Mouse (Mus musculus) embryonic facial prominence, embryonic 11.5 days (tissue): ENCODE measurements around the gene Hsd17b14. TPM values are rescaled to one million over a fixed set of nuclear protein-coding genes. Genes with fewer than 3 reads are reported as not detected.

Experiments used
- ATAC-seq: fragments of 200-750 bp; cut with Nextera tagmentation; replicated peaks from 2 replicates; pipeline ENCODE4 v1.8.0; 2017; ENCODE audit warnings: low read depth; ENCODE audit not compliant: insufficient number of reproducible peaks, low FRiP score, low TSS enrichment
- DNase-seq: peaks from one replicate; pipeline ENCODE4 v3.0.0-alpha.2; 2015; ENCODE audit warnings: low spot score
- H3K27ac ChIP-seq: fragments of 300-500 bp; sonication (generic); replicated peaks from 2 replicates; pipeline ENCODE4 v1.5.1; 2014; ENCODE audit warnings: mild to moderate bottlenecking, low read depth, low read length, control low read depth
- H3K27me3 ChIP-seq: fragments of 300-500 bp; sonication (generic); 2 replicates; pipeline ENCODE4 v1.6.1; 2014; ENCODE audit warnings: mild to moderate bottlenecking, low read length, moderate library complexity, mixed read lengths; ENCODE audit not compliant: control insufficient read depth, insufficient read depth
- H3K36me3 ChIP-seq: fragments of 300-500 bp; sonication (generic); replicated peaks from 2 replicates; pipeline ENCODE4 v1.6.1; 2014; ENCODE audit warnings: low read depth, mild to moderate bottlenecking, low read length, moderate library complexity, mixed read lengths; ENCODE audit not compliant: control insufficient read depth, insufficient read depth
- H3K4me1 ChIP-seq: fragments of 300-500 bp; sonication (generic); 2 replicates; pipeline ENCODE4 v1.6.1; 2014; ENCODE audit warnings: low read length, mixed read lengths; ENCODE audit not compliant: control insufficient read depth, insufficient read depth
- H3K4me2 ChIP-seq: fragments of 300-500 bp; sonication (generic); 2 replicates; pipeline ENCODE4 v1.6.1; 2014; ENCODE audit warnings: low read depth, mild to moderate bottlenecking, control low read depth, low read length, moderate library complexity
- H3K4me3 ChIP-seq: fragments of 300-500 bp; sonication (generic); 2 replicates; pipeline ENCODE4 v1.5.1; 2014; ENCODE audit warnings: low read depth, low read length, control low read depth
- H3K9ac ChIP-seq: fragments of 300-500 bp; sonication (generic); replicated peaks from 2 replicates; pipeline ENCODE4 v1.6.1; 2014; ENCODE audit warnings: mild to moderate bottlenecking, control low read depth, low read length
- H3K9me3 ChIP-seq: fragments of 300-500 bp; sonication (generic); replicated peaks from 2 replicates; pipeline ENCODE4 v1.6.1; 2016; ENCODE audit warnings: mild to moderate bottlenecking, low read length, inconsistent platforms, mixed read lengths; ENCODE audit not compliant: control insufficient read depth
- WGBS: fragments of 180-500 bp; shearing (Covaris S2); extraction: QIAGEN DNeasy Blood & Tissue Kit; methylation state at CpG from one replicate; pipeline ENCODE4 v1.1.7; 2014; 5-methylcytosine and 5-hydroxymethylcytosine counted together
- polyA plus RNA-seq: library from polyadenylated mRNA; unstranded; fragments of >200 nt; fragmentation: Nextera tagmentation; extraction: Ambion mirVana; gene quantifications from 2 replicates; pipeline ENCODE4 v1.2.1, GENCODE M21; 2014

Hsd17b14 gene
- polyA plus RNA-seq, 1 experiment from 2014 or later: 0.53 TPM

GRCm38 (mm10) chr7:45609511-45609910 is 54.8 kb downstream of the Hsd17b14 start:
- ATAC-seq (no peak), DNase-seq (no peak)
- Histone ChIP-seq H3K4me3 (no peak overlapping the region), H3K4me2 (no peak overlapping the region), H3K27me3 (no peaks in the 10 kb centered on the region), H3K36me3 (no peaks in the 10 kb centered on the region), H3K9ac (no peak overlapping the region), H3K27ac (no peak overlapping the region), H3K4me1 (no peaks in the 10 kb centered on the region), H3K9me3 (no peaks in the 10 kb centered on the region)
- 73% methylated on average over 1 of the region's 1 CpGs for WGBS

- no peaks in the 10 kb centered on the region for H3K9me3 ChIP-seq
- no peak overlapping the region for H3K4me2 ChIP-seq
- ATAC-seq (no peak), DNase-seq (peak; percentile 27)
- H3K4me1 ChIP-seq: 0 out of 2 replicates have a peak, but pooled peaks cover 6% of the 10 kb centered on the region
- H3K36me3 ChIP-seq: no peaks in the 10 kb centered on the region
- WGBS: 12% methylated on average over 6 of the region's 6 CpGs
- H3K4me3 ChIP-seq: no peak overlapping the region
- H3K27ac ChIP-seq: no peak overlapping the region
- H3K9ac ChIP-seq: no peak overlapping the region
- H3K27me3 ChIP-seq: peaks cover 18% of the 10 kb centered on the region
Observed at GRCm38 (mm10) chr7:45616277-45616676, 61.6 kb downstream of the Hsd17b14 start.

- no peak; the same call in 1 of the 2 replicates for ATAC-seq
- WGBS: 5% methylated on average over 31 of the region's 31 CpGs
- no peaks in the 10 kb centered on the region for H3K36me3 ChIP-seq
- H3K27ac ChIP-seq: no peak within 1 kb of the TSS
- H3K9me3 ChIP-seq: no peaks in the 10 kb centered on the region
- peak within 1 kb of the TSS; percentile 10 for H3K4me3 ChIP-seq
- H3K27me3 ChIP-seq: peaks cover 18% of the 10 kb centered on the region
- H3K4me2 ChIP-seq: peak within 1 kb of the TSS; percentile 19
- DNase-seq: peak; percentile 44
- H3K4me1 ChIP-seq: 0 out of 2 replicates have a peak, but pooled peaks cover 6% of the 10 kb centered on the region
- peak within 1 kb of the TSS; percentile 32 for H3K9ac ChIP-seq
Observed at GRCm38 (mm10) chr7:45617042-45617695, 62.5 kb downstream of the Hsd17b14 start, which contains the start of gene Fut1. Gene Fut1, plus strand, starts transcription at chr7:45617289.

Other genes with a start within 250 kb of the Hsd17b14 start
- gene Trpm4, start 221.1 kb upstream of the Hsd17b14 start, polyA plus RNA-seq: 5.0 and 7.2 TPM in 2 replicates
- gene Hrc, start 219.6 kb upstream of the Hsd17b14 start, polyA plus RNA-seq: 0.33 and 0.34 TPM in 2 replicates
- 7.4 TPM in 2 replicates for gene Ppfia3, start 187.9 kb upstream of the Hsd17b14 start, polyA plus RNA-seq
- gene Lin7b, start 184.3 kb upstream of the Hsd17b14 start, polyA plus RNA-seq: 0.77 and 0.86 TPM in 2 replicates
- gene Snrnp70, start 159.2 kb upstream of the Hsd17b14 start, polyA plus RNA-seq: 71.6 and 75.0 TPM in 2 replicates
- gene Kcna7, start 149.2 kb upstream of the Hsd17b14 start, polyA plus RNA-seq: not detected in 2 replicates
- gene Ntf5, start 141.2 kb upstream of the Hsd17b14 start, polyA plus RNA-seq: 3.9 and 5.1 TPM in 2 replicates
- not detected in 2 replicates for gene Lhb, start 134.1 kb upstream of the Hsd17b14 start, polyA plus RNA-seq
- gene Gys1, start 120.0 kb upstream of the Hsd17b14 start, polyA plus RNA-seq: 28.7 and 30.7 TPM in 2 replicates
- 172 and 179 TPM in 2 replicates for gene Ruvbl2, start 116.8 kb upstream of the Hsd17b14 start, polyA plus RNA-seq
- 4,830 and 5,123 TPM in 2 replicates for gene Ftl1, start 95.0 kb upstream of the Hsd17b14 start, polyA plus RNA-seq
- gene Bax, start 88.0 kb upstream of the Hsd17b14 start, polyA plus RNA-seq: 151 and 168 TPM in 2 replicates
- gene Tulp2, start 73.0 kb upstream of the Hsd17b14 start, polyA plus RNA-seq: 0.43 and 0.95 TPM in 2 replicates
- not detected in 2 replicates for gene Gm45808, start 68.1 kb upstream of the Hsd17b14 start, polyA plus RNA-seq
- 2.6 and 3.1 TPM in 2 replicates for gene Dhdh, start 66.1 kb upstream of the Hsd17b14 start, polyA plus RNA-seq
- 96.7 and 107 TPM in 2 replicates for gene Nucb1, start 44.5 kb upstream of the Hsd17b14 start, polyA plus RNA-seq
- gene Ppp1r15a, start 28.6 kb upstream of the Hsd17b14 start, polyA plus RNA-seq: 19.8 and 20.3 TPM in 2 replicates
- 0.62 and 1.3 TPM in 2 replicates for gene Plekha4, start 28.6 kb upstream of the Hsd17b14 start, polyA plus RNA-seq
- gene Bcat2, start 15.3 kb downstream of the Hsd17b14 start, polyA plus RNA-seq: 47.0 and 47.3 TPM in 2 replicates
- gene Fgf21, start 60.6 kb downstream of the Hsd17b14 start, polyA plus RNA-seq: 0.22 TPM in 1 of 2 replicates, not detected in the other
- gene Fut1, start 62.4 kb downstream of the Hsd17b14 start, polyA plus RNA-seq: 0.38 TPM in 1 of 2 replicates, not detected in the other
- gene Izumo1, start 66.9 kb downstream of the Hsd17b14 start, polyA plus RNA-seq: 0.08 and 0.11 TPM in 2 replicates
- gene Rasip1, start 72.6 kb downstream of the Hsd17b14 start, polyA plus RNA-seq: 5.4 and 5.7 TPM in 2 replicates
- gene Mamstr, start 85.1 kb downstream of the Hsd17b14 start, polyA plus RNA-seq: 1.4 and 1.8 TPM in 2 replicates
- 0.17 TPM in 1 of 2 replicates, not detected in the other for gene Fut2, start 111.5 kb downstream of the Hsd17b14 start, polyA plus RNA-seq
- 0.25 TPM in 2 replicates for gene Ntn5, start 129.1 kb downstream of the Hsd17b14 start, polyA plus RNA-seq
- gene Sec1, start 139.5 kb downstream of the Hsd17b14 start, polyA plus RNA-seq: 0.27 and 0.42 TPM in 2 replicates
- gene Car11, start 144.9 kb downstream of the Hsd17b14 start, polyA plus RNA-seq: 6.9 and 8.7 TPM in 2 replicates
- gene Dbp, start 150.2 kb downstream of the Hsd17b14 start, polyA plus RNA-seq: 4.9 and 5.6 TPM in 2 replicates
- 1,026 and 1,114 TPM in 2 replicates for gene Rpl18, start 160.6 kb downstream of the Hsd17b14 start, polyA plus RNA-seq
- gene Sphk2, start 163.1 kb downstream of the Hsd17b14 start, polyA plus RNA-seq: 14.9 and 17.3 TPM in 2 replicates
- gene Fam83e, start 166.3 kb downstream of the Hsd17b14 start, polyA plus RNA-seq: 0.21 and 0.35 TPM in 2 replicates
- gene Spaca4, start 170.9 kb downstream of the Hsd17b14 start, polyA plus RNA-seq: not detected in 2 replicates
- 2.9 and 3.2 TPM in 2 replicates for gene Lmtk3, start 228.8 kb downstream of the Hsd17b14 start, polyA plus RNA-seq
- 1.8 and 2.0 TPM in 2 replicates for gene Sult2b1, start 229.8 kb downstream of the Hsd17b14 start, polyA plus RNA-seq